Mouse (Mus musculus) ES-Bruce4 (cell line): ENCODE results near the gene Nutf2-ps1.

Experiments
- CTCF ChIP-seq: IDR thresholded peaks from one replicate; pipeline ENCODE4 v1.8.1; 2011; ENCODE audit warnings: low read depth, low read length
- EP300 ChIP-seq: IDR thresholded peaks from 2 replicates; pipeline ENCODE4 v1.6.1; 2011; ENCODE audit warnings: low read depth, low read length; ENCODE audit not compliant: insufficient read depth
- POLR2A ChIP-seq: IDR thresholded peaks from one replicate; pipeline ENCODE4 v1.8.1; 2011; ENCODE audit warnings: low read length; ENCODE audit not compliant: insufficient read depth

- TF ChIP-seq CTCF (no peak), POLR2A (no peak), EP300 (no peak)
Observed at GRCm38 (mm10) chr19:53538796-53539195, 50.1 kb downstream of the Nutf2-ps1 start.
